Mouse (Mus musculus): Measurements from ENCODE around the gene Dennd6b. TPM values are rescaled to one million over a fixed set of nuclear protein-coding genes. Genes with fewer than 3 reads are reported as not detected.
A peak's percentile ranks its signal among the peaks of the same experiment; 100 is the strongest.

Gene Dennd6b
- polyA plus RNA-seq, 1 experiment from 2014 or later = 15.8 TPM

- Histone ChIP-seq H3K36me3 (ENCODE audit: control insufficient read depth, insufficient read depth, low read length) (peaks cover 15% of the 10 kb centered on the region; the same call in 1 of the 2 replicates), H3K4me2 (replicated peaks; ENCODE audit: low read depth, low read length) (no peak overlapping the region)
- no peak for ATAC-seq (ENCODE audit: low FRiP score, low TSS enrichment)
Observed at GRCm38 (mm10) chr15:89184141-89184936, 12.0 kb downstream of the Dennd6b start.

GRCm38 (mm10) chr15:89182842-89183241 lies 13.5 kb downstream of the Dennd6b start:
- 19% methylated on average over 5 of the region's 5 CpGs for WGBS
- H3K9me3 ChIP-seq (ENCODE audit: control insufficient read depth, low read length) = no peaks in the 10 kb centered on the region
- H3K4me1 ChIP-seq (ENCODE audit: control insufficient read depth, insufficient read depth, low read length) = peaks cover 21% of the 10 kb centered on the region
- no peak overlapping the region for H3K4me2 ChIP-seq (replicated peaks; ENCODE audit: low read depth, low read length)
- H3K4me3 ChIP-seq (ENCODE audit: low read length) = no peak overlapping the region
- ATAC-seq (ENCODE audit: low FRiP score, low TSS enrichment) = no peak
- peak overlapping the region; percentile 19; the same call in 1 of the 2 replicates for H3K27ac ChIP-seq (ENCODE audit: low read depth, low read length)
- H3K9ac ChIP-seq (ENCODE audit: low read depth, low read length) = no peak overlapping the region
- peaks cover 9% of the 10 kb centered on the region; the same call in 1 of the 2 replicates for H3K36me3 ChIP-seq (ENCODE audit: control insufficient read depth, insufficient read depth, low read length)
- H3K27me3 ChIP-seq (ENCODE audit: control insufficient read depth, insufficient read depth, low read length) = no peaks in the 10 kb centered on the region

More at GRCm38 (mm10) chr15:89184141-89184936, 12.0 kb downstream of the Dennd6b start:
- H3K9me3 ChIP-seq (ENCODE audit: control insufficient read depth, low read length) = no peaks in the 10 kb centered on the region
- no peak overlapping the region for H3K27ac ChIP-seq (ENCODE audit: low read depth, low read length)
- peaks cover 12% of the 10 kb centered on the region for H3K4me1 ChIP-seq (ENCODE audit: control insufficient read depth, insufficient read depth, low read length)
- no peak overlapping the region for H3K4me3 ChIP-seq (ENCODE audit: low read length)
- WGBS = 74% methylated on average over 5 of the region's 5 CpGs
- no peaks in the 10 kb centered on the region for H3K27me3 ChIP-seq (ENCODE audit: control insufficient read depth, insufficient read depth, low read length)
- no peak overlapping the region for H3K9ac ChIP-seq (ENCODE audit: low read depth, low read length)

GRCm38 (mm10) chr15:89182328-89182741 lies 14.0 kb downstream of the Dennd6b start:
- no peak overlapping the region; the same call in 1 of the 2 replicates for H3K4me2 ChIP-seq (replicated peaks; ENCODE audit: low read depth, low read length)
- H3K4me3 ChIP-seq (ENCODE audit: low read length) = no peak overlapping the region
- ATAC-seq (ENCODE audit: low FRiP score, low TSS enrichment) = no peak
- H3K4me1 ChIP-seq (ENCODE audit: control insufficient read depth, insufficient read depth, low read length) = peaks cover 27% of the 10 kb centered on the region
- H3K36me3 ChIP-seq (ENCODE audit: control insufficient read depth, insufficient read depth, low read length) = peaks cover 6% of the 10 kb centered on the region; the same call in 1 of the 2 replicates
- WGBS = 37% methylated on average over 6 of the region's 6 CpGs
- no peak overlapping the region; the same call in 1 of the 2 replicates for H3K9ac ChIP-seq (ENCODE audit: low read depth, low read length)
- no peaks in the 10 kb centered on the region for H3K27me3 ChIP-seq (ENCODE audit: control insufficient read depth, insufficient read depth, low read length)
- peak overlapping the region; percentile 19; the same call in 1 of the 2 replicates for H3K27ac ChIP-seq (ENCODE audit: low read depth, low read length)
- no peaks in the 10 kb centered on the region for H3K9me3 ChIP-seq (ENCODE audit: control insufficient read depth, low read length)

GRCm38 (mm10) chr15:89181561-89182270 lies 14.6 kb downstream of the Dennd6b start:
- H3K9ac ChIP-seq (ENCODE audit: low read depth, low read length) = no peak overlapping the region
- peak overlapping the region; percentile 71; the same call in 1 of the 2 replicates for H3K4me3 ChIP-seq (ENCODE audit: low read length)
- no peak overlapping the region for H3K27ac ChIP-seq (ENCODE audit: low read depth, low read length)
- H3K4me1 ChIP-seq (ENCODE audit: control insufficient read depth, insufficient read depth, low read length) = peaks cover 33% of the 10 kb centered on the region
- H3K4me2 ChIP-seq (replicated peaks; ENCODE audit: low read depth, low read length) = peak overlapping the region; percentile 77
- no peak for ATAC-seq (ENCODE audit: low FRiP score, low TSS enrichment)
- no peaks in the 10 kb centered on the region for H3K27me3 ChIP-seq (ENCODE audit: control insufficient read depth, insufficient read depth, low read length)
- no peaks in the 10 kb centered on the region for H3K9me3 ChIP-seq (ENCODE audit: control insufficient read depth, low read length)
- peaks cover 2% of the 10 kb centered on the region; the same call in 1 of the 2 replicates for H3K36me3 ChIP-seq (ENCODE audit: control insufficient read depth, insufficient read depth, low read length)
- 68% methylated on average over 10 of the region's 10 CpGs for WGBS

GRCm38 (mm10) chr15:89180571-89181229 lies 15.6 kb downstream of the Dennd6b start, which contains the start of gene Plxnb2:
TSS of gene Plxnb2 (minus strand) at chr15:89180788.
- WGBS = under 1% methylated on average over 58 of the region's 72 CpGs
- no peaks in the 10 kb centered on the region for H3K9me3 ChIP-seq (ENCODE audit: control insufficient read depth, low read length)
- H3K4me2 ChIP-seq (replicated peaks; ENCODE audit: low read depth, low read length) = peak within 1 kb of the TSS; percentile 77
- H3K4me3 ChIP-seq (ENCODE audit: low read length) = peak within 1 kb of the TSS; percentile 71
- peak within 1 kb of the TSS; percentile 84 for H3K27ac ChIP-seq (ENCODE audit: low read depth, low read length)
- peak; percentile 88 for ATAC-seq (ENCODE audit: low FRiP score, low TSS enrichment)
- H3K9ac ChIP-seq (ENCODE audit: low read depth, low read length) = peak within 1 kb of the TSS; percentile 91
- peaks cover 43% of the 10 kb centered on the region for H3K4me1 ChIP-seq (ENCODE audit: control insufficient read depth, insufficient read depth, low read length)
- H3K27me3 ChIP-seq (ENCODE audit: control insufficient read depth, insufficient read depth, low read length) = no peaks in the 10 kb centered on the region
- H3K36me3 ChIP-seq (ENCODE audit: control insufficient read depth, insufficient read depth, low read length) = no peaks in the 10 kb centered on the region

GRCm38 (mm10) chr15:89180081-89180541 lies 16.2 kb downstream of the Dennd6b start:
- Histone ChIP-seq H3K27me3 (ENCODE audit: control insufficient read depth, insufficient read depth, low read length) (no peaks in the 10 kb centered on the region), H3K36me3 (ENCODE audit: control insufficient read depth, insufficient read depth, low read length) (no peaks in the 10 kb centered on the region), H3K9me3 (ENCODE audit: control insufficient read depth, low read length) (no peaks in the 10 kb centered on the region), H3K4me3 (ENCODE audit: low read length) (peak overlapping the region; percentile 71), H3K4me1 (ENCODE audit: control insufficient read depth, insufficient read depth, low read length) (peaks cover 48% of the 10 kb centered on the region), H3K4me2 (replicated peaks; ENCODE audit: low read depth, low read length) (peak overlapping the region; percentile 77), H3K27ac (ENCODE audit: low read depth, low read length) (peak overlapping the region; percentile 84), H3K9ac (ENCODE audit: low read depth, low read length) (peak overlapping the region; percentile 91)
- ATAC-seq (ENCODE audit: low FRiP score, low TSS enrichment) = peak; percentile 4
- WGBS = under 1% methylated on average over 19 of the region's 26 CpGs

- no peak for ATAC-seq (ENCODE audit: low FRiP score, low TSS enrichment)
- Histone ChIP-seq H3K27me3 (ENCODE audit: control insufficient read depth, insufficient read depth, low read length) (no peaks in the 10 kb centered on the region), H3K9me3 (ENCODE audit: control insufficient read depth, low read length) (no peaks in the 10 kb centered on the region), H3K4me3 (ENCODE audit: low read length) (peak overlapping the region; percentile 71), H3K9ac (ENCODE audit: low read depth, low read length) (peak overlapping the region; percentile 91), H3K36me3 (ENCODE audit: control insufficient read depth, insufficient read depth, low read length) (no peaks in the 10 kb centered on the region), H3K4me1 (ENCODE audit: control insufficient read depth, insufficient read depth, low read length) (peaks cover 54% of the 10 kb centered on the region), H3K27ac (ENCODE audit: low read depth, low read length) (peak overlapping the region; percentile 84), H3K4me2 (replicated peaks; ENCODE audit: low read depth, low read length) (peak overlapping the region; percentile 77)
- 3% methylated on average over 6 of the region's 6 CpGs for WGBS
Observed at GRCm38 (mm10) chr15:89179630-89179964, 16.7 kb downstream of the Dennd6b start.

- peak; percentile 51 for ATAC-seq (ENCODE audit: low FRiP score, low TSS enrichment)
- peak overlapping the region; percentile 84 for H3K27ac ChIP-seq (ENCODE audit: low read depth, low read length)
- H3K4me1 ChIP-seq (ENCODE audit: control insufficient read depth, insufficient read depth, low read length) = peaks cover 59% of the 10 kb centered on the region
- WGBS = 1% methylated on average over 16 of the region's 16 CpGs
- peak overlapping the region; percentile 77 for H3K4me2 ChIP-seq (replicated peaks; ENCODE audit: low read depth, low read length)
- peak overlapping the region; percentile 71 for H3K4me3 ChIP-seq (ENCODE audit: low read length)
- H3K27me3 ChIP-seq (ENCODE audit: control insufficient read depth, insufficient read depth, low read length) = no peaks in the 10 kb centered on the region
- H3K9me3 ChIP-seq (ENCODE audit: control insufficient read depth, low read length) = no peaks in the 10 kb centered on the region
- no peaks in the 10 kb centered on the region for H3K36me3 ChIP-seq (ENCODE audit: control insufficient read depth, insufficient read depth, low read length)
- H3K9ac ChIP-seq (ENCODE audit: low read depth, low read length) = peak overlapping the region; percentile 91
Observed at GRCm38 (mm10) chr15:89178954-89179629, 17.2 kb downstream of the Dennd6b start.
